Mouse (Mus musculus) liver, embryonic 12.5 days (tissue): ENCODE results near the gene Cep85l. TPM values are rescaled to one million over a fixed set of nuclear protein-coding genes. Genes with fewer than 3 reads are reported as not detected.

Experiments used
- ATAC-seq: fragments of 200-750 bp; cut with Nextera tagmentation; 2 replicates; pipeline ENCODE4 v1.8.0; 2017; ENCODE audit warnings: moderate number of reproducible peaks, mild to moderate bottlenecking, moderate library complexity
- H3K27ac ChIP-seq: fragments of 300-500 bp; sonication (generic); 2 replicates; pipeline ENCODE4 v1.5.1; 2016; ENCODE audit warnings: mild to moderate bottlenecking
- H3K27me3 ChIP-seq: fragments of 300-500 bp; sonication (generic); replicated peaks from 2 replicates; pipeline ENCODE4 v1.6.1; 2016; ENCODE audit warnings: mild to moderate bottlenecking, moderate library complexity
- H3K36me3 ChIP-seq: fragments of 300-500 bp; sonication (generic); 2 replicates; pipeline ENCODE4 v1.6.1; 2016; ENCODE audit warnings: mild to moderate bottlenecking, moderate library complexity
- H3K4me1 ChIP-seq: fragments of 300-500 bp; sonication (generic); 2 replicates; pipeline ENCODE4 v1.6.1; 2016
- H3K4me2 ChIP-seq: fragments of 300-500 bp; sonication (generic); 2 replicates; pipeline ENCODE4 v1.6.1; 2016; ENCODE audit warnings: mild to moderate bottlenecking, moderate library complexity
- H3K4me3 ChIP-seq: fragments of 300-500 bp; sonication (generic); 2 replicates; pipeline ENCODE4 v1.5.1; 2016; ENCODE audit warnings: mild to moderate bottlenecking, moderate library complexity
- H3K9ac ChIP-seq: fragments of 300-500 bp; sonication (generic); 2 replicates; pipeline ENCODE4 v1.6.1; 2016; ENCODE audit warnings: mild to moderate bottlenecking, moderate library complexity
- H3K9me3 ChIP-seq: fragments of 300-500 bp; sonication (generic); replicated peaks from 2 replicates; pipeline ENCODE4 v1.6.1; 2016; ENCODE audit warnings: mild to moderate bottlenecking, moderate library complexity
- WGBS: fragments of 180-500 bp; shearing (Covaris S2); methylation state at CpG from one replicate; pipeline ENCODE4 v1.1.7; 2016; ENCODE audit not compliant: insufficient replicate concordance; 5-methylcytosine and 5-hydroxymethylcytosine counted together
- polyA plus RNA-seq: library from polyadenylated mRNA; unstranded; fragments of >200 nt; fragmentation: Nextera tagmentation; extraction: Ambion mirVana; gene quantifications from 2 replicates; pipeline ENCODE4 v1.2.1, GENCODE M21; 2016

Gene Cep85l
- polyA plus RNA-seq, 1 experiment from 2014 or later, result 2.5 TPM

GRCm38 (mm10) chr10:53337162-53337923 is 42.4 kb downstream of the Cep85l start, which contains the start of gene Pln:
Gene Pln, plus strand, starts transcription at chr10:53337667.
- Histone ChIP-seq H3K36me3 (no peaks in the 10 kb centered on the region), H3K9me3 (no peaks in the 10 kb centered on the region), H3K27ac (no peak within 1 kb of the TSS), H3K9ac (no peak within 1 kb of the TSS), H3K27me3 (no peaks in the 10 kb centered on the region), H3K4me2 (no peak within 1 kb of the TSS), H3K4me3 (no peak within 1 kb of the TSS), H3K4me1 (peaks cover 36% of the 10 kb centered on the region)
- 69% methylated on average over 6 of the region's 6 CpGs for WGBS
- ATAC-seq, result no peak

- 41% methylated on average over 3 of the region's 3 CpGs for WGBS
- H3K9me3 ChIP-seq, result no peaks in the 10 kb centered on the region
- H3K27ac ChIP-seq, result no peak overlapping the region
- H3K36me3 ChIP-seq, result no peaks in the 10 kb centered on the region
- peaks cover 40% of the 10 kb centered on the region for H3K4me1 ChIP-seq
- H3K4me2 ChIP-seq, result no peak overlapping the region
- H3K4me3 ChIP-seq, result no peak overlapping the region
- H3K27me3 ChIP-seq, result no peaks in the 10 kb centered on the region
- no peak overlapping the region for H3K9ac ChIP-seq
- peak; percentile 58; the same call in 1 of the 2 replicates for ATAC-seq
Measured at GRCm38 (mm10) chr10:53335974-53336373, 43.8 kb downstream of the Cep85l start.

GRCm38 (mm10) chr10:53335266-53335665 is 44.5 kb downstream of the Cep85l start:
- Histone ChIP-seq H3K36me3 (no peaks in the 10 kb centered on the region), H3K9ac (no peak overlapping the region), H3K4me1 (peaks cover 40% of the 10 kb centered on the region), H3K4me2 (0 out of 2 replicates have a peak overlapping the region, but pooled peaks have one; percentile 14), H3K27me3 (no peaks in the 10 kb centered on the region), H3K27ac (peak overlapping the region; percentile 56; the same call in 1 of the 2 replicates), H3K4me3 (no peak overlapping the region), H3K9me3 (no peaks in the 10 kb centered on the region)
- WGBS, result 51% methylated on average over 2 of the region's 2 CpGs
- peak; percentile 86 for ATAC-seq

GRCm38 (mm10) chr10:53332752-53333151 is 47.0 kb downstream of the Cep85l start:
- 27% methylated on average over 2 of the region's 2 CpGs for WGBS
- no peak overlapping the region for H3K4me2 ChIP-seq

GRCm38 (mm10) chr10:53329257-53329656 is 50.5 kb downstream of the Cep85l start:
- Histone ChIP-seq H3K27ac (no peak overlapping the region), H3K9me3 (no peaks in the 10 kb centered on the region), H3K9ac (no peak overlapping the region), H3K4me3 (no peak overlapping the region), H3K4me1 (peaks cover 29% of the 10 kb centered on the region), H3K4me2 (no peak overlapping the region), H3K36me3 (no peaks in the 10 kb centered on the region), H3K27me3 (no peaks in the 10 kb centered on the region)
- no peak for ATAC-seq
- WGBS, result 74% methylated on average over 3 of the region's 3 CpGs

More at GRCm38 (mm10) chr10:53332752-53333151, 47.0 kb downstream of the Cep85l start:
- no peak for ATAC-seq
- no peaks in the 10 kb centered on the region for H3K9me3 ChIP-seq
- no peak overlapping the region for H3K9ac ChIP-seq
- no peak overlapping the region for H3K4me3 ChIP-seq
- H3K27me3 ChIP-seq, result no peaks in the 10 kb centered on the region
- peaks cover 44% of the 10 kb centered on the region for H3K4me1 ChIP-seq
- no peak overlapping the region for H3K27ac ChIP-seq
- H3K36me3 ChIP-seq, result no peaks in the 10 kb centered on the region

- H3K4me2 ChIP-seq, result no peak overlapping the region
- peaks cover 14% of the 10 kb centered on the region for H3K4me1 ChIP-seq
- H3K9ac ChIP-seq, result no peak overlapping the region
- no peak overlapping the region for H3K27ac ChIP-seq
- H3K9me3 ChIP-seq, result no peaks in the 10 kb centered on the region
- ATAC-seq, result no peak
- H3K27me3 ChIP-seq, result no peaks in the 10 kb centered on the region
- no peak overlapping the region for H3K4me3 ChIP-seq
- no peaks in the 10 kb centered on the region for H3K36me3 ChIP-seq
Measured at GRCm38 (mm10) chr10:53326367-53326766, 53.4 kb downstream of the Cep85l start.

GRCm38 (mm10) chr10:53324663-53325062 is 55.1 kb downstream of the Cep85l start:
- Histone ChIP-seq H3K36me3 (no peaks in the 10 kb centered on the region), H3K9ac (no peak overlapping the region), H3K4me2 (no peak overlapping the region), H3K4me3 (no peak overlapping the region), H3K9me3 (no peaks in the 10 kb centered on the region), H3K27me3 (no peaks in the 10 kb centered on the region), H3K27ac (no peak overlapping the region), H3K4me1 (peaks cover 13% of the 10 kb centered on the region)
- 9% methylated on average over 1 of the region's 1 CpGs for WGBS
- peak; percentile 84 for ATAC-seq

- H3K4me1 ChIP-seq, result peaks cover 10% of the 10 kb centered on the region
- no peaks in the 10 kb centered on the region for H3K9me3 ChIP-seq
- no peak overlapping the region for H3K9ac ChIP-seq
- no peak overlapping the region for H3K4me2 ChIP-seq
- ATAC-seq, result no peak
- H3K4me3 ChIP-seq, result no peak overlapping the region
- no peaks in the 10 kb centered on the region for H3K27me3 ChIP-seq
- no peaks in the 10 kb centered on the region for H3K36me3 ChIP-seq
- no peak overlapping the region for H3K27ac ChIP-seq
Measured at GRCm38 (mm10) chr10:53323367-53323766, 56.4 kb downstream of the Cep85l start.

GRCm38 (mm10) chr10:53306674-53307073 is 73.1 kb downstream of the Cep85l start:
- Histone ChIP-seq H3K9ac (no peak overlapping the region), H3K4me3 (no peak overlapping the region), H3K27me3 (no peaks in the 10 kb centered on the region), H3K36me3 (no peaks in the 10 kb centered on the region), H3K4me2 (no peak overlapping the region), H3K4me1 (no peaks in the 10 kb centered on the region), H3K9me3 (no peaks in the 10 kb centered on the region), H3K27ac (no peak overlapping the region)
- ATAC-seq, result no peak
- 80% methylated on average over 3 of the region's 3 CpGs for WGBS

- WGBS, result 58% methylated on average over 3 of the region's 3 CpGs
- Histone ChIP-seq H3K36me3 (0 out of 2 replicates have a peak, but pooled peaks cover 4% of the 10 kb centered on the region), H3K27ac (no peak overlapping the region), H3K9me3 (no peaks in the 10 kb centered on the region), H3K4me1 (no peaks in the 10 kb centered on the region), H3K4me2 (no peak overlapping the region), H3K27me3 (no peaks in the 10 kb centered on the region), H3K9ac (no peak overlapping the region), H3K4me3 (no peak overlapping the region)
- no peak for ATAC-seq
Measured at GRCm38 (mm10) chr10:53305867-53306266, 73.9 kb downstream of the Cep85l start.

GRCm38 (mm10) chr10:53285147-53285546 is 94.6 kb downstream of the Cep85l start:
- Histone ChIP-seq H3K4me1 (no peaks in the 10 kb centered on the region), H3K36me3 (peaks cover 20% of the 10 kb centered on the region), H3K4me2 (no peak overlapping the region), H3K4me3 (no peak overlapping the region), H3K27ac (no peak overlapping the region), H3K9ac (no peak overlapping the region), H3K27me3 (no peaks in the 10 kb centered on the region), H3K9me3 (no peaks in the 10 kb centered on the region)
- ATAC-seq, result no peak

- no peaks in the 10 kb centered on the region for H3K27me3 ChIP-seq
- no peaks in the 10 kb centered on the region; the same call in 1 of the 2 replicates for H3K36me3 ChIP-seq
- no peak overlapping the region for H3K4me3 ChIP-seq
- no peak overlapping the region for H3K4me2 ChIP-seq
- no peak for ATAC-seq
- no peak overlapping the region for H3K27ac ChIP-seq
- H3K9ac ChIP-seq, result no peak overlapping the region
- no peaks in the 10 kb centered on the region for H3K4me1 ChIP-seq
- H3K9me3 ChIP-seq, result no peaks in the 10 kb centered on the region
Measured at GRCm38 (mm10) chr10:53272228-53272627, 107.5 kb downstream of the Cep85l start.

GRCm38 (mm10) chr10:53262021-53262420 is 117.7 kb downstream of the Cep85l start:
- no peak for ATAC-seq
- WGBS, result 52% methylated on average over 1 of the region's 1 CpGs
- Histone ChIP-seq H3K27ac (no peak overlapping the region), H3K27me3 (no peaks in the 10 kb centered on the region), H3K9me3 (no peaks in the 10 kb centered on the region), H3K9ac (no peak overlapping the region), H3K4me2 (no peak overlapping the region), H3K4me1 (no peaks in the 10 kb centered on the region), H3K36me3 (no peaks in the 10 kb centered on the region), H3K4me3 (no peak overlapping the region)
